Mouse (Mus musculus): ENCODE results near the gene Gnb2. TPM values are rescaled to one million over a fixed set of nuclear protein-coding genes. Genes with fewer than 3 reads are reported as not detected.

Gene Gnb2
- polyA plus RNA-seq, 1 experiment from 2014 or later: 417 TPM

DNA sequence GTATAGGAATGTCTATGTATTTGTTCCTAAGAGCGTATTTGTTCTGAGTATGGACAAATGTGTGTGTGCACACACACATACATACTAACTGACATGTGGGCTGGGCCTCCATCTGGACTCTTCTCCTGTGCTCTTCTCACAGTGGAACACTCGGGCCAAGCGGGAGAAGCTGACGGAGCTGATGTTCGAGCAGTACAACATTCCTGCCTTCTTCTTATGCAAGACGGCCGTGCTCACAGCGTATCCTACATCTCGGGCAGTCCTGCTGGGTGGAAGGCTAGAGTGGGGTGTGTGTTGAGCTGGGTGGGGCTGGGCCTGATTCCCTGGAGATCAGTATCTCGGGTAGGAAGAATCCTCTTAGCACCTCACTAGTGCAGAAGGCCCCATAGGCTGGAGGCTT lies 29.7 kb upstream of the Gnb2 start:
- WGBS: 83% methylated on average over 10 of the region's 10 CpGs
- H3K27ac ChIP-seq: no peak overlapping the region
- no peaks in the 10 kb centered on the region for H3K9me3 ChIP-seq
- ATAC-seq (ENCODE audit: low FRiP score): no peak
- H3K4me3 ChIP-seq (replicated peaks): no peak overlapping the region
- no peak overlapping the region for H3K4me2 ChIP-seq
- no peaks in the 10 kb centered on the region for H3K4me1 ChIP-seq
- H3K27me3 ChIP-seq: 0 out of 2 replicates have a peak, but pooled peaks cover 4% of the 10 kb centered on the region
- H3K9ac ChIP-seq: no peak overlapping the region
- no peaks in the 10 kb centered on the region; the same call in 1 of the 2 replicates for H3K36me3 ChIP-seq (replicated peaks)

DNA sequence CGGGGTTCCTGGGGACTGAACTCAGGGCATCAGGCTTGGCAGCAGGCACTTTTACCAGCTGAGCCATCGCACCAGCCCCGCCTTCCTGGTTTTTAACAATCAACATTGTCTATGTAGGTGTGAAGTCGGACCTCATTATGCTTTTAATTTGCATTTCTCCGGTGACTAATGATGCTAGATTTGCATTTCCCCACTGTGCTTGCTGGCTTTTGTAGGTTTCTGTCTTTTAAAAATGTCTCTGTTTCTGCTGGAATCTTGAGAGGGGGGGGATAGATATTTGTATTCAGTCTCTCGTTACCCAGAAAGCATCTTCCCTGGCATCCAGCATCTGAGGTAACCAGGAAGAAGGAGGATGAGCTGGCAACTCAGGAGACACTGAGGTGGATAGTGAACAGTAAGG lies 28.2 kb upstream of the Gnb2 start:
- Histone ChIP-seq H3K9me3 (no peaks in the 10 kb centered on the region), H3K4me1 (no peaks in the 10 kb centered on the region), H3K36me3 (replicated peaks) (no peaks in the 10 kb centered on the region), H3K27me3 (0 out of 2 replicates have a peak, but pooled peaks cover under 1% of the 10 kb centered on the region), H3K4me3 (replicated peaks) (no peak overlapping the region), H3K9ac (no peak overlapping the region), H3K27ac (0 out of 2 replicates have a peak overlapping the region, but pooled peaks have one; percentile 2), H3K4me2 (no peak overlapping the region)
- no peak for ATAC-seq (ENCODE audit: low FRiP score)
- 61% methylated on average over 6 of the region's 6 CpGs for WGBS

DNA sequence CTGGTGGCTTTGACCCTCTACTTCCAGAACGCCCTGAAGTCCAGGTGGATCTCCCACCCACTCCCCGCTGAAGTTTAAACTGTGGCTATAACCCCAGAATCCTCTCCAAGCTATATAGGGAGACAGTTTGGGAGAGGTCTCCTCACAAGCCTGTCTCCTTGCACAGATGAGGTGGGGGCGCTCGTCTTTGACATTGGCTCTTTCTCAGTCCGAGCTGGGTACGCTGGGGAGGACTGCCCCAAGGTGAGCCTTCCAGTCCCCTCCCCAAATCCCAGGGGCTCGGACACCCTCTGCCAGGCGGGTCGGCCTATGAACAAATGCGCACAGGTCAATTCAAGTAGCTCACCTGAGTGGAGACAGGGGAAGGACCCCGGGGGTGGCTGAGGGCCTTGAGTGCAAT lies 20.6 kb upstream of the Gnb2 start:
- Histone ChIP-seq H3K4me2 (peak overlapping the region; percentile 50), H3K4me1 (peaks cover 14% of the 10 kb centered on the region), H3K27me3 (peaks cover 26% of the 10 kb centered on the region), H3K4me3 (replicated peaks) (peak overlapping the region; percentile 53), H3K36me3 (replicated peaks) (no peaks in the 10 kb centered on the region), H3K9me3 (no peaks in the 10 kb centered on the region), H3K27ac (no peak overlapping the region), H3K9ac (peak overlapping the region; percentile 55)
- WGBS: 56% methylated on average over 11 of the region's 11 CpGs
- ATAC-seq (ENCODE audit: low FRiP score): peak; percentile 4; the same call in 1 of the 2 replicates

DNA sequence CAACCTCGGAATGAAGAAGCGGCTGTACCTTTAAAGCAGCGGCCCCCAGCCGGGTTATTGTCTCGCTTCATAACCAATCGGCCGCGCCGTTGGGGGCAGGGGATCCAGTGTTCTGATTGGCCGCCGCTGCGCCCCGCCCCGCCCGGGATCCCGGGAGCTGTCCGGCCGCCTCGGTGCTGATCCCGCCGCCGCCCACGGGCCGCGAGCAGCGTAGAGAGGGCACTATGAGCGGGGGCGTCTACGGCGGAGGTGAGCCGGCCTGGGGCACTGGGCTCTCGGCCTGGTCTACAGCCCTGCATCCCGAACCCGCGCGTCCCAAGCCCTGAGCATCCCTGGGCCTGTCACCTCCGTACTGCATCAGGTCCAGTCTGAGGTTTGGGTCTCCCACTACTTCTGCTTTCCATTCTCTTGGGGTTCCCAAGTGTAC lies 20.1 kb upstream of the Gnb2 start, which contains the start of gene Actl6b:
TSS of gene Actl6b (plus strand) at position 107 of the 427 bp plus-strand sequence.
- H3K36me3 ChIP-seq (replicated peaks): no peaks in the 10 kb centered on the region
- peak within 1 kb of the TSS; percentile 55 for H3K9ac ChIP-seq
- no peaks in the 10 kb centered on the region for H3K9me3 ChIP-seq
- peaks cover 14% of the 10 kb centered on the region for H3K4me1 ChIP-seq
- H3K4me3 ChIP-seq (replicated peaks): peak within 1 kb of the TSS; percentile 53
- ATAC-seq (ENCODE audit: low FRiP score): peak; percentile 92
- H3K4me2 ChIP-seq: peak within 1 kb of the TSS; percentile 50
- H3K27ac ChIP-seq: peak within 1 kb of the TSS; percentile 56
- 1% methylated on average over 37 of the region's 37 CpGs for WGBS
- peaks cover 26% of the 10 kb centered on the region for H3K27me3 ChIP-seq

DNA sequence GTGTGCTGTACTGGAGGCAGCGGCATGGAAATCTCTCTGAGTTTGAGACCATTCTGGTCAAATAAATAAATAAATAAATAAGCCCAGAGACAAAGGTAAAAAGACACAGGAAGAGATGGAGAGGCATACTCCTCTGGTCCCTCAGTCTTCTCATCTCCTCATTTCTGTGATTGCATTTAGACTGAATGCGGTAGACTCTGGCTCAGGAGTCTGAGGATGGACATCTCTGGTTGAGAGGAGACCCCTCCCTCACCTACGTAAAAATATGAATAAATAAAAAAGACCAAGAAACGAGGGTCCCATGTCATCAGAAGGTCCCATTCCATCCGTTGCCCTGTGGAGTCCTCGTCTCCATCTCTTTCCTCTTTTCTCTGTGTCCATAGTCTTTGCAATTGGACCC lies 19.7 kb upstream of the Gnb2 start:
- Histone ChIP-seq H3K36me3 (replicated peaks) (no peaks in the 10 kb centered on the region), H3K9ac (no peak overlapping the region), H3K4me1 (peaks cover 14% of the 10 kb centered on the region), H3K4me3 (replicated peaks) (peak overlapping the region; percentile 53), H3K27me3 (peaks cover 26% of the 10 kb centered on the region), H3K9me3 (no peaks in the 10 kb centered on the region), H3K4me2 (peak overlapping the region; percentile 50), H3K27ac (peak overlapping the region; percentile 56)
- WGBS: 27% methylated on average over 6 of the region's 6 CpGs
- ATAC-seq (ENCODE audit: low FRiP score): peak; percentile 15; the same call in 1 of the 2 replicates

DNA sequence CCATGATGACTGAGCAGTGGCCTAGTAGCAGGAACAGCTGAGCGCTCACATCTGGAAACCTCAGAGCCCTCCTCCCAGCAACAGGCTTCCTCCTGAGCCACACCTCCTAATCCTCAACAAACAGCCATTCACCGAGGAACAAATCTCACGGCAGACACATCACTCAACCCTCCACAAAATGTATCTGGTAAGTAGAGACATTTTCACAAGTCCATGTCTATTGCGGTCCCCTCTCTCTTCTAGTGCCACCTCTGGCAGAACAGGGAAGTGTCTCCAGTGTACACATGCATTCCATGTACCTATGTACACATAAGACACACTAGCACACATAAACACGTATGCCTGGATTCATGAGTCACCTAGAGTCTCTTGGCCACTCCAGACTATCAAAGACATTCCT lies 17.8 kb upstream of the Gnb2 start:
- H3K36me3 ChIP-seq (replicated peaks): no peaks in the 10 kb centered on the region
- no peak overlapping the region for H3K27ac ChIP-seq
- no peaks in the 10 kb centered on the region for H3K9me3 ChIP-seq
- no peak overlapping the region for H3K9ac ChIP-seq
- H3K27me3 ChIP-seq: peaks cover 26% of the 10 kb centered on the region
- no peak for ATAC-seq (ENCODE audit: low FRiP score)
- H3K4me2 ChIP-seq: no peak overlapping the region
- H3K4me1 ChIP-seq: peaks cover 14% of the 10 kb centered on the region
- WGBS: 68% methylated on average over 5 of the region's 5 CpGs
- H3K4me3 ChIP-seq (replicated peaks): no peak overlapping the region

DNA sequence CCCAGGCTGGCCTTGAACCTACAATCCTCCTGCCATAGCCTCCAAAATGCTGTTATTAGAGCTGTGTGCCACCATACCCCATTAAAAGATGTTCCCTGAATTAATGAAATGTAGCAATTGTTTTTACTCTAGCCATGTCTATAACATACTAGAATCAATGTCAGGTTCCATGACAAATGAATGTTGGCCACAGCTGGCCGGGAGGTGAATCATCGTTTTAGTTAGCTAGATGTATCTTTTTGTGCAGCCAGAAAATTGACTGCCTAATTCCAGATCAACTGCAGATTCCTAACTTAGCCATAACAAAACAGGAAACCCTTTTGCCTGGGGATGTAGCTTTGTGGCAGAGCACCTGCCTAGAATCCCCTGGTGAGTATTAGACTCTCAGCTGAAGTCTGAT lies 16.5 kb upstream of the Gnb2 start:
- no peak overlapping the region for H3K27ac ChIP-seq
- WGBS: 90% methylated on average over 2 of the region's 2 CpGs

DNA sequence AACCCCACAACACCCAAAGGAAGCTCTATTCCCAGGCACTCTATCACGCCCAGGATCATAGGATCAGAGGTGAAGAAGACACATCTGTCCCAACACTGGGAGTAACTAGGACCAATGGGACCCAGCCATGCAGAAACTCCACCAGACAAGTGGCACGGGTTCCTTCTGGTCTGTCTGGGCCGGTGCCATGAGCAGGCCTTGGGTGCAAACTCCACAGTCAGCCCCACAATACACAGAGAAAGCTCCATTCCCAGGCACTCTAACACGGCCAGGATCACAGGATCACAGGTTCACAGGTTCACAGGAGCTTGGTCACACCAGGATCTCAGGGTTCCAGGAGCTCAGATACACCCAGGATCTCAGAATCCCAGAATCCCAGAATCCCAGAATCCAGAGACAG lies 12.3 kb upstream of the Gnb2 start:
- Histone ChIP-seq H3K27me3 (0 out of 2 replicates have a peak, but pooled peaks cover 6% of the 10 kb centered on the region), H3K36me3 (replicated peaks) (no peaks in the 10 kb centered on the region), H3K4me1 (no peaks in the 10 kb centered on the region), H3K9ac (no peak overlapping the region), H3K4me3 (replicated peaks) (no peak overlapping the region), H3K27ac (no peak overlapping the region), H3K4me2 (no peak overlapping the region), H3K9me3 (no peaks in the 10 kb centered on the region)
- no peak for ATAC-seq (ENCODE audit: low FRiP score)
- WGBS: 81% methylated on average over 4 of the region's 4 CpGs

More for the DNA sequence above, 16.5 kb upstream of the Gnb2 start:
- no peak overlapping the region for H3K9ac ChIP-seq
- peaks cover 22% of the 10 kb centered on the region for H3K27me3 ChIP-seq
- H3K4me1 ChIP-seq: peaks cover 13% of the 10 kb centered on the region
- no peak overlapping the region for H3K4me2 ChIP-seq
- no peak overlapping the region for H3K4me3 ChIP-seq (replicated peaks)
- ATAC-seq (ENCODE audit: low FRiP score): no peak
- no peaks in the 10 kb centered on the region for H3K9me3 ChIP-seq
- no peaks in the 10 kb centered on the region for H3K36me3 ChIP-seq (replicated peaks)

DNA sequence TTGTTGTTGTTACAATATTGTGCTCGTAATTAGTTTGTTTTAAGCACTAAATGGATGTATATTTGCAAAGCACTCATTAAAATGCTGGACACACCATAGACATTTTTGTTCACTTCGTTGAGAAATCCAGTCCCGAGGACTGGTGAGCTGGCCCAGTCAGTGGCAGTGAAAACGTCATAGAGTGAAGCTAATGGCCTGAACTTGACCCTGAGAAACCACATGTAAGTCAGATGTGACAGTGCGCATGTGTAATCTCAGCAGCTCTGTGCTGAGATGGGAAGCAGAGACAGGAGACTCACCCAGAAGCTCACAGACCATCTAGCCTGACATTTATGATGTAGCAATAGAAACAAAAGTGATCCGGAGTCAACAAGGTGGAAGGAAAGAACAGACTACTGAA lies 11.6 kb upstream of the Gnb2 start:
- Histone ChIP-seq H3K9ac (no peak overlapping the region), H3K36me3 (replicated peaks) (no peaks in the 10 kb centered on the region)
- 68% methylated on average over 6 of the region's 6 CpGs for WGBS

DNA sequence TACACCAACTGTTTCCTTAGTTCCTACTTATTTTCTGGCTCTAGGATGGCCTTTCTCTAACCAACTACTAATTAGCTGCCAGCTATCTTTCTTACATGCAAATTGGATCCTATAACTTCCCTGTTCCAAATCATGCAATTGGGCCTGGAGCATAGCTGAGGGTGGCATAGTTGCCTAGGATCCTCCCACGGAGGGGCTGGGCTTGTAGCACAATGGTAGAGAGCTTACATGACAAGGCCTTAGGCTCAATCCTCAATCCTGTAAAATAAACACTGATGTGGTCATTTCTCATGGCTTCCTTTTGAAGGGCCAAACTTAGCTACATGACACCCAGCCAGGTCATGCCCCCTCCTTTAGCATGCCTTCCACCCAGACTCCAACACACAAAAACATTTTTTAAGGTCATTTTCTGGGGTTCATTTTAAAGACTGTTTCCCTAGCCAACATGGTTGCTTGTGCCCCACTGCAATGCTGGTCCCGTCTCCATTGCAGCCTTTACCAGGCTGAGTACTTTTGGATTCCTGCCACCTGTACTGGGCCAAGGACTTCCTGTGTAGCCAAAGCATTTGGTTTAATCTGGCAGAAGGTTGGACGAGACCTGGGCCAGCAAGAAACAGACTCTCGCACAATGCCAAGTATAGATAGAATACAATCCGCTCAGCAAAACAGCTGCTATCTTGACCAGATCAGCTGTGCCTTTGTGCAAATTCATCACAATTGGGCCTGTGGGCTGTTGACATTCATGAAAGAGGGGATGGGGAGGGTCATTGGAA lies 8.6 kb upstream of the Gnb2 start:
- ATAC-seq (ENCODE audit: low FRiP score): no peak
- 78% methylated on average over 5 of the region's 5 CpGs for WGBS

More for the DNA sequence above, 11.6 kb upstream of the Gnb2 start:
- Histone ChIP-seq H3K4me3 (replicated peaks) (no peak overlapping the region), H3K4me2 (no peak overlapping the region), H3K9me3 (no peaks in the 10 kb centered on the region), H3K27me3 (0 out of 2 replicates have a peak, but pooled peaks cover 6% of the 10 kb centered on the region), H3K4me1 (no peaks in the 10 kb centered on the region), H3K27ac (no peak overlapping the region)
- ATAC-seq (ENCODE audit: low FRiP score): no peak

DNA sequence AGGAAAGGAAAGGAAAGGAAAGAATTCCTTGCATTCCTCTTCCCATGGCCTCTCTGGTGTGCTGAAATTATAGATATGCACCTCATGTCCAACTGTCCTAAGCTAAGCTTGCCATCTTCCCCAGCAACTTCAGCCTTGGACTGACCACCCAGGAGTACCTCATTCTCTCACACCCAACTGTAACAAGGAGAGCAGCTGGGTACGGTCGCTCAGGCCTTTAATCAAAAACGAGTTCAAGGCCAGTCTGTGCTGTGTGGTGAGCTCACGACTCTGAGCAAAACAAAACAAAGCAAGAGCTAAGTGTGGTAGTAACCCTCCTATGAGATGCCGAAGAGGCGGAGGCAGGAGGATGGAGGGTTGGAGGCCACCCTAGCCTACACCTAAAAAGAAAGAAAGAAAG lies 7.7 kb upstream of the Gnb2 start:
- 83% methylated on average over 6 of the region's 6 CpGs for WGBS
- H3K9ac ChIP-seq: no peak overlapping the region

More for the DNA sequence above, 8.6 kb upstream of the Gnb2 start:
- Histone ChIP-seq H3K4me2 (no peak overlapping the region), H3K36me3 (replicated peaks) (no peaks in the 10 kb centered on the region), H3K9ac (no peak overlapping the region), H3K27ac (no peak overlapping the region), H3K4me3 (replicated peaks) (no peak overlapping the region), H3K4me1 (peaks cover 7% of the 10 kb centered on the region; the same call in 1 of the 2 replicates), H3K27me3 (0 out of 2 replicates have a peak, but pooled peaks cover 4% of the 10 kb centered on the region), H3K9me3 (no peaks in the 10 kb centered on the region)

DNA sequence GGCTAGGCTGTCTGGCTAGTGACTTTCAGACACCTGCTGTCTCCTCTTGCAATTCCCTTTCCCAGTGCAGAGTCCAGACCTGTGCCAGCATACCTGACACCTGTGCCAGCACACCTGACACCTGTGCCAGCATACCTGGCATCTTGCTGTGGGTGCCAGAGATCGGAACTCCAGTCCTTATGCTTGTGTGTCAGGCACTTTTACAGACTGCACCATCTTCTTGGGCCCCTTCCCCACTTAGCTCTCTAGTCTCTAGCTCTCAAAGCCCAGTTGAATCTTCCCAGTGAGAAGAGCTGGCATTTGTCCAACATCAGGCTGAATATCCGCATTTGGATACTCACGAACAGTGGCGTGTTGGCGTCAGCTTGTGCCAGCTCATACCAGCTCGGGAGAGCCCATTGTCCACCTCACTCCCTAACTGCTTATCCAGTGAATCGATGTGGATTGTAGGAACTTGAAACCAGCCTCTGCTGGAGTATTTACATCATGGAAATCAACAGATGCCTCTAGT lies 6.0 kb upstream of the Gnb2 start:
- H3K27me3 ChIP-seq: no peaks in the 10 kb centered on the region; the same call in 1 of the 2 replicates
- H3K4me1 ChIP-seq: peaks cover 7% of the 10 kb centered on the region; the same call in 1 of the 2 replicates
- H3K9ac ChIP-seq: no peak overlapping the region
- no peaks in the 10 kb centered on the region for H3K36me3 ChIP-seq (replicated peaks)
- no peaks in the 10 kb centered on the region for H3K9me3 ChIP-seq
- WGBS: 60% methylated on average over 7 of the region's 7 CpGs
- no peak overlapping the region for H3K4me2 ChIP-seq
- no peak overlapping the region for H3K4me3 ChIP-seq (replicated peaks)
- ATAC-seq (ENCODE audit: low FRiP score): no peak
- no peak overlapping the region for H3K27ac ChIP-seq

More for the DNA sequence above, 7.7 kb upstream of the Gnb2 start:
- Histone ChIP-seq H3K36me3 (replicated peaks) (no peaks in the 10 kb centered on the region), H3K27me3 (peaks cover 4% of the 10 kb centered on the region; the same call in 1 of the 2 replicates), H3K4me2 (no peak overlapping the region), H3K9me3 (no peaks in the 10 kb centered on the region), H3K27ac (no peak overlapping the region), H3K4me1 (peaks cover 7% of the 10 kb centered on the region; the same call in 1 of the 2 replicates), H3K4me3 (replicated peaks) (no peak overlapping the region)
- no peak for ATAC-seq (ENCODE audit: low FRiP score)

Data from forebrain, embryonic 12.5 days (tissue).